Comparison of ENCODE assay signal across 18 mouse cellular contexts in the genomic region with DNA sequence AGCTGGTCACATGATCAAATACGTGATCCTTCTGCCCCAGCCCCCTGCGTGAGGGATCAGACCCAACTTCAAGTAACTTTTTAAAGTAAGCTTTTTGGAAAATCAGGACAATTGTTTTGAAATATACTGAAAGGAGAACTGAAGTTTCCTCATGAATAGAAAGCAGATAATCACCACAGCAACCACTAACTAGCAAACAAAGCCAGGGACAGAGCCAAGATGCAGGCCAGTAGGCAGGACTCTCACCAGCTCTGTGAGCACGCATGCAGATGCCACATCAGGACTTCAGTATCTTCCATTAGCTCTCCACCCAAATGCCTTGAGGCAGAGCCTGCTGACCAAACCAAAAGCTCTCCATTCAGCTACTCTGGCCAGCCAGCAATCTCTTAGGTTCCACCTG.
DNase-seq lines count a peak whose midpoint lies in the region; ATAC-seq lines count a peak whose summit lies in the region.
"Had no signal": no experiment of that assay in that cellular context is flagged by ENCODE, and none has a peak within 500 bp of the region (broad histone marks: within the 10 kb centered on the region; RNA-seq: fewer than 3 reads in every experiment).

No protein-coding gene starts in this region.

- intact Hi-C loops in heart, postnatal 36 days (cut with DNase I) = no loop called here

- H3K36me3 ChIP-seq in heart, embryonic 12.5 days = no peaks in the 10 kb centered on the region
- H3K36me3 ChIP-seq: heart, embryonic 15.5 days; liver, embryonic 13.5 days; neural tube, embryonic 12.5 days had no signal

- H3K4me3 ChIP-seq in heart, embryonic 12.5 days = no peak overlapping the region
- H3K4me3 ChIP-seq: erythroblast, embryonic 14.5 days; heart, embryonic 15.5 days; liver, embryonic 13.5 days; megakaryocyte, embryonic 14.5 days; neural tube, embryonic 12.5 days had no signal

- H3K9me3 ChIP-seq in heart, embryonic 12.5 days (replicated peaks) = 0 out of 2 replicates have a peak, but pooled peaks cover 3% of the 10 kb centered on the region
- H3K9me3 ChIP-seq: heart, embryonic 15.5 days; liver, embryonic 13.5 days; neural tube, embryonic 12.5 days had no signal

- no peak overlapping the region for H3K4me2 ChIP-seq in heart, embryonic 12.5 days
- H3K4me2 ChIP-seq: heart, embryonic 15.5 days; liver, embryonic 13.5 days; neural tube, embryonic 12.5 days had no signal

- H3K27ac ChIP-seq in heart, embryonic 12.5 days (ENCODE audit: poor library complexity, severe bottlenecking) = no peak overlapping the region
- H3K27ac ChIP-seq: heart, embryonic 15.5 days; liver, embryonic 13.5 days; neural tube, embryonic 12.5 days had no signal

- H3K9ac ChIP-seq in heart, embryonic 12.5 days = no peak overlapping the region
- H3K9ac ChIP-seq: heart, embryonic 15.5 days; liver, embryonic 13.5 days; neural tube, embryonic 12.5 days had no signal

- H3K4me1 ChIP-seq in heart, embryonic 12.5 days (replicated peaks) = peaks cover 6% of the 10 kb centered on the region; the same call in 1 of the 2 replicates
- H3K4me1 ChIP-seq: heart, embryonic 15.5 days had no signal

- WGBS in heart, embryonic 12.5 days = 55% methylated on average over 3 of the region's 3 CpGs

- DNase-seq in heart, adult 9 months (ENCODE audit: low spot score in 2 of 2) = peak; percentile 19 to 43
- peak; percentile 19 for DNase-seq in urinary bladder, postnatal 14 days (ENCODE audit: low spot score)
- no peak for DNase-seq in urinary bladder, postnatal 10 days (ENCODE audit: low spot score)
- DNase-seq in heart, postnatal 36 days = peak; percentile 12 to 17
- no peak for DNase-seq in cerebellum, postnatal 10 days
- no peak for DNase-seq in yolk sac, embryonic 10.5 days (ENCODE audit: low spot score)
- DNase-seq: adrenal gland, postnatal 10 days; cerebellum, adult 9-11 months; kidney, adult 8-10 months; layer of hippocampus, postnatal 36 days; left cerebral cortex, postnatal 4 days; liver, embryonic 13.5 days; thymus, postnatal 25 days had no signal

- ATAC-seq in heart, embryonic 12.5 days (ENCODE audit: insufficient number of reproducible peaks, low FRiP score) = no peak

- peaks cover 39% of the 10 kb centered on the region for H3K27me3 ChIP-seq in heart, embryonic 12.5 days (replicated peaks)
- H3K27me3 ChIP-seq: liver, embryonic 13.5 days; neural tube, embryonic 12.5 days had no signal

Comparison
In these comparisons a context has a peak if more than half of its experiments do, and no peak if none do; other contexts are left out.
1. DNase-seq: peak in heart, adult 9 months (2 of 2), urinary bladder, postnatal 14 days (single experiment) and heart, postnatal 36 days (2 of 2); none in urinary bladder, postnatal 10 days (single experiment), cerebellum, postnatal 10 days (0 of 2) and yolk sac, embryonic 10.5 days (single experiment).